Mouse (Mus musculus) hindbrain, embryonic 15.5 days (tissue): ENCODE results near the gene Gnptg. TPM values are rescaled to one million over a fixed set of nuclear protein-coding genes. Genes with fewer than 3 reads are reported as not detected.
A peak's percentile ranks its signal among the peaks of the same experiment; 100 is the strongest.
"Not testable (repeated sequence)": the region's sequence is repeated elsewhere in the genome, so short reads cannot be mapped to it uniquely, and the experiment has no call there.

Experiments
- ATAC-seq: fragments of 200-750 bp; cut with Nextera tagmentation; 2 replicates; pipeline ENCODE4 v1.8.0; 2017; ENCODE audit warnings: low read depth, moderate number of reproducible peaks, moderate TSS enrichment; ENCODE audit not compliant: low FRiP score
- H3K27ac ChIP-seq: fragments of 300-500 bp; sonication (generic); replicated peaks from 2 replicates; pipeline ENCODE4 v1.5.1; 2015; ENCODE audit warnings: mild to moderate bottlenecking, inconsistent platforms
- H3K27me3 ChIP-seq: fragments of 300-500 bp; sonication (generic); 2 replicates; pipeline ENCODE4 v1.6.1; 2015; ENCODE audit warnings: control low read depth, inconsistent platforms
- H3K36me3 ChIP-seq: fragments of 300-500 bp; sonication (generic); 2 replicates; pipeline ENCODE4 v1.6.1; 2015; ENCODE audit warnings: control low read depth, inconsistent platforms
- H3K4me1 ChIP-seq: fragments of 300-500 bp; sonication (generic); replicated peaks from 2 replicates; pipeline ENCODE4 v1.6.1; 2015; ENCODE audit warnings: control low read depth, inconsistent platforms
- H3K4me2 ChIP-seq: fragments of 300-500 bp; sonication (generic); 2 replicates; pipeline ENCODE4 v1.6.1; 2015; ENCODE audit warnings: moderate library complexity, mild to moderate bottlenecking, inconsistent platforms
- H3K4me3 ChIP-seq: fragments of 300-500 bp; sonication (generic); 2 replicates; pipeline ENCODE4 v1.5.1; 2015; ENCODE audit warnings: mild to moderate bottlenecking, inconsistent platforms
- H3K9ac ChIP-seq: fragments of 300-500 bp; sonication (generic); 2 replicates; pipeline ENCODE4 v1.6.1; 2015; ENCODE audit warnings: inconsistent platforms
- H3K9me3 ChIP-seq: fragments of 300-500 bp; sonication (generic); 2 replicates; pipeline ENCODE4 v1.6.1; 2016; ENCODE audit warnings: control low read depth, inconsistent platforms
- WGBS: fragments of 180-500 bp; shearing (Covaris S2); methylation state at CpG from one replicate; pipeline ENCODE4 v1.1.7; 2015; 5-methylcytosine and 5-hydroxymethylcytosine counted together
- polyA plus RNA-seq: library from polyadenylated mRNA; unstranded; fragments of >200 nt; fragmentation: Nextera tagmentation; extraction: Ambion mirVana; gene quantifications from 2 replicates; pipeline ENCODE4 v1.2.1, GENCODE M21; 2015

Gnptg gene
- polyA plus RNA-seq, 1 experiment from 2014 or later, result 107 TPM

DNA sequence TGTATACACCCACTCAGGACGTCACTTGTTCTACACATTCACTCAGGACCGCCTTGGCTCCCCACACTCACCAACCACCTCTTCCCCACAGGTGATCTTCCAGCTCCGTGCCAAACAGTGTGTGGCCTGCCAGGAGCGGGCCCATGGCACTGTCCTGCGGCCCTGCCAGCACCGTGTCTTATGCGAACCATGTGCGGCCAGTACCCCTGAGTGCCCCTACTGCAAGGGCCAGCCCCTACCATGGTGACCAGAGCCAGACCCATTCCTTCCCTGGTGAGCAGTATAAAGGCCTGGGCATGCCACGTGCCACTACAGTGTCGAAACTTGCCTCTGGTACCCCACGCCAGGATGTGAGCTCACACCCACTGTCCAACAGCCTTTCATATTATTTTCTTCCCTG lies 8.3 kb downstream of the Gnptg start:
- peaks cover 38% of the 10 kb centered on the region for H3K36me3 ChIP-seq
- H3K27ac ChIP-seq, H3K4me3 ChIP-seq, H3K4me2 ChIP-seq, H3K9ac ChIP-seq, H3K27me3 ChIP-seq, H3K9me3 ChIP-seq, H3K4me1 ChIP-seq: not testable (repeated sequence)
- WGBS, result 92% methylated on average over 7 of the region's 11 CpGs
- peak; percentile 81 for ATAC-seq

DNA sequence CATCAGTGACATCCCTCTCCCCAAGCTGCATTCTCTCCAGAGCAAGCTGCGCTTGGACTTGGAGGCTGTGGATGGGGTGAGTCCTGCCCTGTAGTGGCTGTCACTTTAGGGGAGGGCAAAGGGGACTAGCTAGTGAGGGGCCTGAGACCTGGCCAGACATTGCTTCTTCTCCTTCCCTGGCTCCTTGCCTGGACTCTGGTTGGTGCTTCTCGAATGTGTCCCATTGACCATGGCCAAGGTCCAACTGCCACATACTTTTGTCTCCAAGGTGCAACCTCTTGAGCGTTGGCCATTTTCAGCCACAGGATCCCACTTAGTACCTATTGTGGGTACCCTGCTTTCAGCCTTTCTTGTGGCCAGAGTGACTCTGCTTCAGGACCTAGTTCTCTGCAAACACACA lies 9.2 kb downstream of the Gnptg start:
- no peaks in the 10 kb centered on the region for H3K9me3 ChIP-seq
- H3K27ac ChIP-seq, result no peak overlapping the region
- no peaks in the 10 kb centered on the region for H3K27me3 ChIP-seq
- no peak overlapping the region for H3K4me3 ChIP-seq
- H3K4me1 ChIP-seq, result no peaks in the 10 kb centered on the region
- H3K4me2 ChIP-seq, result no peak overlapping the region
- H3K9ac ChIP-seq, result no peak overlapping the region
- no peak for ATAC-seq
- 92% methylated on average over 3 of the region's 3 CpGs for WGBS
- peaks cover 32% of the 10 kb centered on the region for H3K36me3 ChIP-seq

DNA sequence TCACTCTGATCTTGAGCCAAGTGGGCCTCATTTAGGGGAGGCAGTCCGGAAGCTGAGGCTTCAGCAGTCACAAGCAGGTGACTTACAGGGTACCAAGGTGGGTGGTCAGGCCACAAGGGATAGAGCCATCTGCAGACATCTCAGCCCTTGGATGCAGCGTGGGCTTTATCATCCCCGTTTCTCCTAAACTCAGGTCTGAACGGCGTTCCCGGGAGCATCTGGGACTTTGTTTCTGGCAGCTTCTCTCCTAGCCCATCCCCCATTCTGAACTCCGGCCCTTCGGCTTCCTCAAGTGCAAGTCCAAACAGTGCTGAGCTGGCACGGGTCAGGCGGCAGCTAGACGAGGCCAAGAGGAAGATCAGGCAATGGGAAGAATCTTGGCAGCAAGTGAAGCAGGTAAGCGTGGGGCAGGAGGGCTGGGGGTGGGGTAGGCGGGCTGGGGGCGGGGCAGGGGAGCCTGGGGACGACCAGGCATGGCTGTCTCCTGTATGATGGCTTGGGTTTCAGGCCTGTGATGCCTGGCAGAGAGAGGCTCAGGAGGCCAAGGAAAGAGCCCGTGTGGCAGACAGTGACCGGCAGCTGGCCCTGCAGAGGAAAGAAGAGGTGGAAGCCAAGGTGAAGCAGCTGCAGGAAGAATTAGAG lies 9.8 kb downstream of the Gnptg start:
- ATAC-seq, result peak; percentile 61; the same call in 1 of the 2 replicates
- H3K27me3 ChIP-seq, H3K9ac ChIP-seq, H3K4me2 ChIP-seq, H3K27ac ChIP-seq, H3K4me3 ChIP-seq, H3K9me3 ChIP-seq, H3K4me1 ChIP-seq: not testable (repeated sequence)
- H3K36me3 ChIP-seq, result peaks cover 26% of the 10 kb centered on the region
- WGBS, result 80% methylated on average over 17 of the region's 17 CpGs

DNA sequence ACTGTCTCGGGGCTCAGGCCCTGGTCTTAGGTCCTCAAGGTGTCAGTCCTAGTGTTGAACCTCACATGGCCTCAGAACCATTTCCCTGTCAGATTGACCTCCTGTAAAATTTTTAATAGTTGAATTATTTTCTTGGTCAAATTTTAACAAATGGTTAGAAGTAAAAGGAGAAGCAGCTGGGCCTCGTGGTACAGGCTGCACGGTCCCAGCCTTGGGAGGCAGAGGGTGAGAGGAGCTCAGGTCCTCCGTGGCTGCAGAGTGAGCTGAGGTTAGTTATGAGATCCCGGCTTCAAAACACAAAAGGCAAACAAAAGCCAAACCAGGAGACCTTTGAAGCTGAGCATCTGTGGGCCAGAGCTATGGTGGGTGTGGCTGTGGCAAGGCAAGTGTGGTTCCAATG lies 11.9 kb downstream of the Gnptg start:
- Histone ChIP-seq H3K4me3 (no peak overlapping the region), H3K27me3 (no peaks in the 10 kb centered on the region), H3K4me2 (no peak overlapping the region), H3K9me3 (no peaks in the 10 kb centered on the region), H3K27ac (no peak overlapping the region), H3K4me1 (no peaks in the 10 kb centered on the region), H3K36me3 (peaks cover 18% of the 10 kb centered on the region), H3K9ac (no peak overlapping the region)
- 89% methylated on average over 5 of the region's 5 CpGs for WGBS
- no peak for ATAC-seq

DNA sequence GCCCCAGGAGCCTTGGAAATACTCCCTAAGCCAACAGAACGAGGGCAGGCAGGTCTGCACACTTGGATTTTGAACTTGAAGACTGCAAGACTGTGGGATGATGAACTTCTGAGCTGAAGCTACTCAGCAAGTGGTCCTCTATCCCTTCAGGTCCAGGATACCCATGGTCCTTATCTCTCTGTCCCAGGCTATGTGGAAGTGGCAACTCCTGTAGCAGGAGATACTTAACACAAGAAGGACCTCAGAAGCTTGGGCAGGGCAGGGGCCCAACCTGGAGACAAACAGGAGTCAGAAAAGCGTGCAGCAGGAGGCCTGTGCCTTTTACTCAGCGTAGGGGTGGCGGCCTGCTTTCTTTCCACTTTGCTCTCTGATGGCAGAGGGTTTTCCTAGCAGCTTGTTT lies 14.3 kb downstream of the Gnptg start:
- Histone ChIP-seq H3K4me3 (no peak overlapping the region), H3K4me2 (no peak overlapping the region), H3K4me1 (peaks cover 18% of the 10 kb centered on the region), H3K27ac (no peak overlapping the region), H3K27me3 (no peaks in the 10 kb centered on the region), H3K9ac (no peak overlapping the region), H3K36me3 (peaks cover 9% of the 10 kb centered on the region; the same call in 1 of the 2 replicates), H3K9me3 (no peaks in the 10 kb centered on the region)
- 82% methylated on average over 4 of the region's 4 CpGs for WGBS
- no peak for ATAC-seq

DNA sequence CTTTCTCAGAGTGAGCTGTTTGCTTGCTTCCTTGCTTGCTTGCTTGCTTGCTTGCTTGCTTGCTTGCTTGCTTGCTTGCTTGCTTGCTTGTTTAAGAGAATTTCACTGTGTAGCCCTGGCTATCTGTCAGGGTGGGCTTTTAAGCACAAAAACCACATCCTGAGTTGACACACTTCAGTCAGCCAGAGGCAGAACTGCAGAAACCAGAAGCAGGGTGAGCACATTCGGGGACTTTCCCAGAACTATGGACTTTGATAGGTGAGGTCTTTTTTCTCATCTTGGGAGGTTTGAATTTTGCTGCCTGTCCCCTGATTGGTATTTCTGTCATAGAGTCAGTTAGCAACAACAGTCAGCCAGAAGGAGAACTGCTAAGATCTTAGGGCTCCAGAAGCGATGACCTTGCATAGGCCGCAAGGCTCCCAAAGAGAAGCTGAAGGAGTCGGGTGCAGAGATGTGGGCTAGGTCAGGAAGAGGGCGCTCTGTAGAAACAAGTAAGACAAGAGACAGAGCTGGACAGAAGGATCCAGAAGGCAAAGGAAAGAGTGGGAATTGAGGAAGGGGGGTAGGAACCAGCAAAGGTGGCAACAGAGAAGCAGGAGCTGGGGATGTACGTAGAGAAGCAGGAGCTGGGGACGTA lies 15.2 kb downstream of the Gnptg start:
- WGBS, result 92% methylated on average over 7 of the region's 7 CpGs
- H3K36me3 ChIP-seq, result peaks cover 6% of the 10 kb centered on the region
- H3K27ac ChIP-seq, result no peak overlapping the region
- H3K9me3 ChIP-seq, result no peaks in the 10 kb centered on the region
- no peaks in the 10 kb centered on the region for H3K27me3 ChIP-seq
- H3K4me2 ChIP-seq, result no peak overlapping the region
- no peak overlapping the region for H3K4me3 ChIP-seq
- H3K4me1 ChIP-seq, result peaks cover 19% of the 10 kb centered on the region
- ATAC-seq, result no peak
- H3K9ac ChIP-seq, result no peak overlapping the region

DNA sequence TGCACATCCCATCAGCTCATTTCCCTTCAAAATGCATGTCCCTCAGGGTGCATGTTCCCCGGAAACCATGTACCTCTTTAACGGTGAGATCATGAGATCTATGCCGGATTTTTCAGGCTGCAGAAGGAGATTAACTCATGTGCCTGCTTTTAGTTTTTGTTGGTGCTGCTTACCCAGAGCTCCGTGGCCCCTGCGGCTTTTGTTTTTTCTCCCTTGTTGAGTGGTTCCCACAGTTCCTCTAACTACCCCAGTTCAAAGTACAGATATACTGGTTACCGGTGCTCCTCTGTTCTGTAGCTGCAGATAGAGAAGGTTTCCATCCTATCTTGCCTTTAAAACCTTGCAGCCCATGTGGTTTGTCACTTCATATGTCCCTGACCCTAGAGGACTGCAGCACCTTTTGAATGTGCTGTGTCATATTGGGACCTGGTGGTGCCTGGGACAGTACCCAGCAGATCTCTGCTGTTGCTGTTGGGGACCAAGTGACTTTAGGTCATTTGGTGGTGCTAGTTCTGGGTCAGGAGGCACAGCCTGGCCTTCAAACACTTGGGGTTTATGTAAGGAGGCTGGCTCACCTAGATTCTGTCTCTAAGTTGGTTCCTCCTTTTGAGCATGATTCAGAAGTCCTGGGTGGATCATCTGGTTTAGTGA lies 16.8 kb downstream of the Gnptg start:
- peak overlapping the region; percentile 77 for H3K4me2 ChIP-seq
- 49% methylated on average over 6 of the region's 6 CpGs for WGBS
- H3K27me3 ChIP-seq, result no peaks in the 10 kb centered on the region
- peaks cover 19% of the 10 kb centered on the region for H3K4me1 ChIP-seq
- no peaks in the 10 kb centered on the region for H3K9me3 ChIP-seq
- H3K27ac ChIP-seq, result peak overlapping the region; percentile 60
- peak overlapping the region; percentile 34 for H3K9ac ChIP-seq
- ATAC-seq, result no peak
- peak overlapping the region; percentile 42 for H3K4me3 ChIP-seq
- H3K36me3 ChIP-seq, result no peaks in the 10 kb centered on the region; the same call in 1 of the 2 replicates

DNA sequence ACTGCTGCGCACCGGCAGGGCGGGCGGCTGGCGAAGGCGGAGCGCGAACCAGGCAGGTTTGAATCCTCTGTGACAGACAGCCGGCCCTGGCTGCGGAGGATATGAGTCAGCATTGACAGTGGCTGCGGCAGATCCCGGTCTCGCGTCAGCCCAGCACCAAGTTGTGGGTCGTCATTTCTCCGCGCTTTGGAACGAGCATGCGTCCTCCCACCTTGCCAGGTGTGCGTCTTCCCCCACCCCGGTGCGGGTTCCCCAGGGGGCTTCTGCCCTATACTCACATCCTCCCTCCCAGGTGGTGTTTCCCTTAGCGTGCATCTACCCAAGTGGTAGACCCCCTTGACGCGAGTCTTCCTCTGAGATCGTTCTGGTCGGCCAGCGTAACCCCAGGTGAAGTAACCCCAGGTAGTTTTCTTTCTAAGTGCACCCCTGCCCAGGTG lies 17.4 kb downstream of the Gnptg start:
- H3K27me3 ChIP-seq, H3K9me3 ChIP-seq, H3K36me3 ChIP-seq: not testable (repeated sequence)
- Histone ChIP-seq H3K27ac (peak overlapping the region; percentile 60), H3K9ac (peak overlapping the region; percentile 34), H3K4me3 (peak overlapping the region; percentile 42), H3K4me2 (peak overlapping the region; percentile 77), H3K4me1 (peaks cover 19% of the 10 kb centered on the region)
- 16% methylated on average over 14 of the region's 28 CpGs for WGBS
- ATAC-seq, result peak; percentile 89

DNA sequence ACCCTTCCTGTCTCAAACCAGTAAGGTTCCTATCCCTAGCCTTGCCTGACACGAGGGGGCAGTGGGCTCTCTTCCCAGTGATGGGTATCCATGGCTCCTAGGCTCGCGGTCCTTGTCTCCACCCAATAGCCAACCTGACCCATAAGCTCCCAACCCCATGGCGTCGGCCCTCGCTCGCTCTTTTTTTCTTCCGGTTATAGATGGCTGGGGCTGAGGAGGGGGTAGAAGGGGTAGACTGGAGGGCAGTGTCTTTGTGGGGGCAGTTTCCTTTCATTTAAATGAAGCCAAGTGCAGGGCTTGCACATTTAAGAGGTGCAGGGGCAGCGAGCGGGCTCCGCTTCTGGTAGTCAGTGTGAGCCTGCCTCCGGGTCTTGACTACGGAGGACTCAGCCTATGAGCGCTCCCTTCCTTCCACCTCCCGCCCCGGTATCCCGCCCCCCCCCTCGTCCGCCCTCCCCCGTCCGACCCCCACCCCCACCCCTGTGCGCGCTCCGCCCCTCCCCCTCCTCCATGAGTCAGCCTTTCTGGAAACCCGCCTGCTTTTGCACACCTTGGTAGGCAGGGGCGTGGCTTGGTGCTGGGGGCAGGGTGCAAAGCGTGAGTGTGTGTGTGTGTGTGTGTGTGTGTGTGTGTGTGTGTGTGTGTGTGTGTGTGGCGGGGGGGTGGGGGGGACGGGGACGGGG lies 18.0 kb downstream of the Gnptg start:
- Histone ChIP-seq H3K27ac (peak overlapping the region; percentile 78), H3K27me3 (no peaks in the 10 kb centered on the region), H3K9me3 (no peaks in the 10 kb centered on the region), H3K36me3 (peaks cover 4% of the 10 kb centered on the region; the same call in 1 of the 2 replicates), H3K4me1 (peaks cover 19% of the 10 kb centered on the region), H3K9ac (peak overlapping the region; percentile 44), H3K4me3 (peak overlapping the region; percentile 42), H3K4me2 (peak overlapping the region; percentile 77)
- peak; percentile 92 for ATAC-seq
- WGBS, result 2% methylated on average over 19 of the region's 30 CpGs

DNA sequence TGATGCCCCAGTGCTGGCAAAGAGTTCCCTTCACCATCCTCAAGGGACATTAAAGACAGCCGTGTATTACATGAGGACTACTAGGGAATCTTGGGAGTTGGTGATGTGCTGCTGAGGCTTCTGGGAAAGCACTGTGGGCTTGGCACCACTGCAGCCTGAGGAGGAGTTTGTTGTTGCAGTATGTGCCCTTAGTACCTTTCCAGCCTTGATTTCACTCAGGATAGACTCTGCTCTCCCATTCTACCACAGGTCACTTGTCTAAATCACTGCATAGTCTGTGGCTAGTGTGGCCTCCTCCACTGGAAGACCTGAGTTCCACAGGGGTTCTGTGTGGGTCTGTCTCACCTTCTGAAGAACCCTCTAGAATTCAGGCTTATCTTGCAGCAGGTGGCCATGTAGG lies 19.2 kb downstream of the Gnptg start:
- H3K4me1 ChIP-seq, result peaks cover 19% of the 10 kb centered on the region
- ATAC-seq, result no peak
- no peaks in the 10 kb centered on the region for H3K27me3 ChIP-seq
- WGBS, result 61% methylated on average over 1 of the region's 1 CpGs
- H3K9ac ChIP-seq, result no peak overlapping the region
- H3K9me3 ChIP-seq, result no peaks in the 10 kb centered on the region
- no peak overlapping the region for H3K4me3 ChIP-seq
- peak overlapping the region; percentile 78; the same call in 1 of the 2 replicates for H3K27ac ChIP-seq
- H3K36me3 ChIP-seq, result peaks cover 11% of the 10 kb centered on the region
- H3K4me2 ChIP-seq, result no peak overlapping the region

DNA sequence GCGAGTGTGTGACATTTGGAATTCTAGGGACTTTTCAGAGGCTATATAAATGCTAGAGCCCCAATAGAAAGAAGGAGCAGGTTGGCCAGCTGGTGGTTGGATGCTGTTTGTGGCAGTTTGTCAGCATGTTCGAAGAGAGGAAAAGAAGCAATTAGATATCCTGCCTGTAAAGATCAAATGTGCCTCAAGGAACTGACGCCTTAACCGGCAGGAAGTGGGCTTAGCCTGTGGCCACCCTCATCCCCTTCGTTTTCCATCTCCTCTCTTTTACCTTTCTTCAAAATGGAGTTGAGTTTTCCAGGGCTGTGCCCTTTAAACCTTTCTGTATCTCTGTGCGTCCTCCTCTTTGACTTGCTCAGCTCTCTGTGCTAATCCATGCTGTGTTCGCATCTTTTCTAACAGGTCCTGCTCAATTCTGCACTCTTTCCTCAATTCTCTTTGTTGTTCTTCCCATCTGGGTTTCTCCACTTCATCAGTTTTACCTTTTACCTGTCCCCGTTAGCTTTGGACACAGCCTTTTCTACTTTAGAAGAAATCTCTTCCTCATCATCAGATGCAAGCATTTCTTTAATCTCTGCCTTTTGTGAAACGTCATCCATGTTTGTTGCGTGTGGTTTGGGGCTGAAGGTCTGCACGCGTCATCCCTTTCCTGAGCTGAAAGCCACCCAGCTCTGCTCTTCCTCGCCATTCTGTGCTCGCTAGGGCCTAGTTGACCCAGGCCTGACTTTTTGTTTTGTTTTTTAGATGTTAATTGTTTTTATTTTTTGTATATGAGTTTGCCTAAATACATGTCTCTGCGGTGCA lies 20.2 kb downstream of the Gnptg start:
- no peak overlapping the region for H3K27ac ChIP-seq
- H3K27me3 ChIP-seq, result no peaks in the 10 kb centered on the region
- WGBS, result 95% methylated on average over 15 of the region's 15 CpGs
- peaks cover 19% of the 10 kb centered on the region for H3K4me1 ChIP-seq
- peaks cover 18% of the 10 kb centered on the region for H3K36me3 ChIP-seq
- no peak for ATAC-seq
- H3K4me2 ChIP-seq, result no peak overlapping the region
- H3K4me3 ChIP-seq, result no peak overlapping the region
- no peak overlapping the region for H3K9ac ChIP-seq
- H3K9me3 ChIP-seq, result no peaks in the 10 kb centered on the region
